Mouse (Mus musculus) liver, embryonic 12.5 days (tissue): Measurements from ENCODE around the gene Lonrf2. TPM values are rescaled to one million over a fixed set of nuclear protein-coding genes. Genes with fewer than 3 reads are reported as not detected.

Experiments
- ATAC-seq: fragments of 200-750 bp; cut with Nextera tagmentation; 2 replicates; pipeline ENCODE4 v1.8.0; 2017; ENCODE audit warnings: moderate number of reproducible peaks, mild to moderate bottlenecking, moderate library complexity
- H3K27ac ChIP-seq: fragments of 300-500 bp; sonication (generic); 2 replicates; pipeline ENCODE4 v1.5.1; 2016; ENCODE audit warnings: mild to moderate bottlenecking
- H3K27me3 ChIP-seq: fragments of 300-500 bp; sonication (generic); replicated peaks from 2 replicates; pipeline ENCODE4 v1.6.1; 2016; ENCODE audit warnings: mild to moderate bottlenecking, moderate library complexity
- H3K36me3 ChIP-seq: fragments of 300-500 bp; sonication (generic); 2 replicates; pipeline ENCODE4 v1.6.1; 2016; ENCODE audit warnings: mild to moderate bottlenecking, moderate library complexity
- H3K4me1 ChIP-seq: fragments of 300-500 bp; sonication (generic); 2 replicates; pipeline ENCODE4 v1.6.1; 2016
- H3K4me2 ChIP-seq: fragments of 300-500 bp; sonication (generic); 2 replicates; pipeline ENCODE4 v1.6.1; 2016; ENCODE audit warnings: mild to moderate bottlenecking, moderate library complexity
- H3K4me3 ChIP-seq: fragments of 300-500 bp; sonication (generic); 2 replicates; pipeline ENCODE4 v1.5.1; 2016; ENCODE audit warnings: mild to moderate bottlenecking, moderate library complexity
- H3K9ac ChIP-seq: fragments of 300-500 bp; sonication (generic); 2 replicates; pipeline ENCODE4 v1.6.1; 2016; ENCODE audit warnings: mild to moderate bottlenecking, moderate library complexity
- H3K9me3 ChIP-seq: fragments of 300-500 bp; sonication (generic); replicated peaks from 2 replicates; pipeline ENCODE4 v1.6.1; 2016; ENCODE audit warnings: mild to moderate bottlenecking, moderate library complexity
- WGBS: fragments of 180-500 bp; shearing (Covaris S2); methylation state at CpG from one replicate; pipeline ENCODE4 v1.1.7; 2016; ENCODE audit not compliant: insufficient replicate concordance; 5-methylcytosine and 5-hydroxymethylcytosine counted together
- polyA plus RNA-seq: library from polyadenylated mRNA; unstranded; fragments of >200 nt; fragmentation: Nextera tagmentation; extraction: Ambion mirVana; gene quantifications from 2 replicates; pipeline ENCODE4 v1.2.1, GENCODE M21; 2016

Lonrf2 gene
- polyA plus RNA-seq, 1 experiment from 2014 or later: 0.15 TPM

- 77% methylated on average over 9 of the region's 9 CpGs for WGBS
- H3K27me3 ChIP-seq: no peaks in the 10 kb centered on the region
- no peaks in the 10 kb centered on the region for H3K9me3 ChIP-seq
- no peaks in the 10 kb centered on the region for H3K36me3 ChIP-seq
- H3K27ac ChIP-seq: no peak overlapping the region
- H3K4me3 ChIP-seq: no peak overlapping the region
- ATAC-seq: no peak
- no peak overlapping the region for H3K4me2 ChIP-seq
- H3K9ac ChIP-seq: no peak overlapping the region
- H3K4me1 ChIP-seq: no peaks in the 10 kb centered on the region
Measured at GRCm38 (mm10) chr1:38860867-38861524, 24.5 kb upstream of the Lonrf2 start.

GRCm38 (mm10) chr1:38860207-38860606 is 23.7 kb upstream of the Lonrf2 start:
- no peak overlapping the region for H3K4me3 ChIP-seq
- no peak overlapping the region for H3K9ac ChIP-seq
- H3K9me3 ChIP-seq: no peaks in the 10 kb centered on the region
- no peak overlapping the region for H3K27ac ChIP-seq
- H3K4me2 ChIP-seq: no peak overlapping the region
- WGBS: 64% methylated on average over 5 of the region's 5 CpGs
- no peaks in the 10 kb centered on the region for H3K4me1 ChIP-seq
- H3K36me3 ChIP-seq: no peaks in the 10 kb centered on the region
- 0 out of 2 replicates have a peak, but pooled peaks cover 3% of the 10 kb centered on the region for H3K27me3 ChIP-seq
- no peak for ATAC-seq

- Histone ChIP-seq H3K9me3 (no peaks in the 10 kb centered on the region), H3K9ac (no peak overlapping the region), H3K4me2 (no peak overlapping the region), H3K4me1 (no peaks in the 10 kb centered on the region), H3K36me3 (no peaks in the 10 kb centered on the region), H3K27ac (no peak overlapping the region), H3K27me3 (0 out of 2 replicates have a peak, but pooled peaks cover 3% of the 10 kb centered on the region), H3K4me3 (no peak overlapping the region)
- 10% methylated on average over 3 of the region's 3 CpGs for WGBS
- no peak for ATAC-seq
Measured at GRCm38 (mm10) chr1:38856196-38856595, 19.7 kb upstream of the Lonrf2 start.

- 40% methylated on average over 2 of the region's 2 CpGs for WGBS
- Histone ChIP-seq H3K36me3 (no peaks in the 10 kb centered on the region), H3K4me3 (no peak overlapping the region), H3K27me3 (0 out of 2 replicates have a peak, but pooled peaks cover 3% of the 10 kb centered on the region), H3K9me3 (no peaks in the 10 kb centered on the region), H3K27ac (no peak overlapping the region), H3K4me2 (no peak overlapping the region), H3K4me1 (no peaks in the 10 kb centered on the region), H3K9ac (no peak overlapping the region)
- ATAC-seq: no peak
Measured at GRCm38 (mm10) chr1:38852250-38852649, 15.7 kb upstream of the Lonrf2 start.

- WGBS: 48% methylated on average over 2 of the region's 2 CpGs
- H3K9ac ChIP-seq: no peak overlapping the region
- no peak for ATAC-seq
Measured at GRCm38 (mm10) chr1:38850650-38851049, 14.1 kb upstream of the Lonrf2 start.

GRCm38 (mm10) chr1:38848451-38849289 is 12.2 kb upstream of the Lonrf2 start:
- Histone ChIP-seq H3K4me1 (no peaks in the 10 kb centered on the region), H3K36me3 (no peaks in the 10 kb centered on the region), H3K27ac (no peak overlapping the region), H3K4me3 (no peak overlapping the region), H3K9ac (no peak overlapping the region), H3K27me3 (no peaks in the 10 kb centered on the region), H3K4me2 (no peak overlapping the region), H3K9me3 (no peaks in the 10 kb centered on the region)
- WGBS: 78% methylated on average over 2 of the region's 2 CpGs
- ATAC-seq: no peak

More at GRCm38 (mm10) chr1:38850650-38851049, 14.1 kb upstream of the Lonrf2 start:
- Histone ChIP-seq H3K36me3 (no peaks in the 10 kb centered on the region), H3K27ac (no peak overlapping the region), H3K27me3 (0 out of 2 replicates have a peak, but pooled peaks cover 1% of the 10 kb centered on the region), H3K4me1 (no peaks in the 10 kb centered on the region), H3K4me3 (no peak overlapping the region), H3K4me2 (no peak overlapping the region), H3K9me3 (no peaks in the 10 kb centered on the region)

GRCm38 (mm10) chr1:38847975-38848374 is 11.5 kb upstream of the Lonrf2 start:
- no peaks in the 10 kb centered on the region for H3K9me3 ChIP-seq
- no peaks in the 10 kb centered on the region for H3K27me3 ChIP-seq
- H3K27ac ChIP-seq: no peak overlapping the region
- H3K4me1 ChIP-seq: no peaks in the 10 kb centered on the region
- H3K4me2 ChIP-seq: no peak overlapping the region
- 65% methylated on average over 11 of the region's 11 CpGs for WGBS
- no peaks in the 10 kb centered on the region for H3K36me3 ChIP-seq
- H3K9ac ChIP-seq: no peak overlapping the region
- no peak for ATAC-seq
- H3K4me3 ChIP-seq: no peak overlapping the region

- H3K9me3 ChIP-seq: no peaks in the 10 kb centered on the region
- H3K36me3 ChIP-seq: no peaks in the 10 kb centered on the region
- H3K9ac ChIP-seq: no peak overlapping the region
- H3K4me3 ChIP-seq: no peak overlapping the region
- peaks cover 5% of the 10 kb centered on the region; the same call in 1 of the 2 replicates for H3K27me3 ChIP-seq
- no peak for ATAC-seq
- H3K4me2 ChIP-seq: no peak overlapping the region
- H3K27ac ChIP-seq: no peak overlapping the region
- no peaks in the 10 kb centered on the region for H3K4me1 ChIP-seq
- WGBS: 61% methylated on average over 4 of the region's 4 CpGs
Measured at GRCm38 (mm10) chr1:38843275-38843674, 6.8 kb upstream of the Lonrf2 start.

- Histone ChIP-seq H3K36me3 (no peaks in the 10 kb centered on the region), H3K9me3 (no peaks in the 10 kb centered on the region), H3K4me2 (no peak overlapping the region), H3K4me1 (no peaks in the 10 kb centered on the region), H3K9ac (no peak overlapping the region), H3K27ac (no peak overlapping the region), H3K27me3 (peaks cover 8% of the 10 kb centered on the region; the same call in 1 of the 2 replicates), H3K4me3 (no peak overlapping the region)
- no peak for ATAC-seq
- 80% methylated on average over 1 of the region's 1 CpGs for WGBS
Measured at GRCm38 (mm10) chr1:38842861-38843260, 6.3 kb upstream of the Lonrf2 start.

- 31% methylated on average over 1 of the region's 1 CpGs for WGBS
- H3K9ac ChIP-seq: no peak overlapping the region
- no peaks in the 10 kb centered on the region for H3K36me3 ChIP-seq
- no peaks in the 10 kb centered on the region for H3K9me3 ChIP-seq
- H3K4me1 ChIP-seq: no peaks in the 10 kb centered on the region
- H3K4me3 ChIP-seq: no peak overlapping the region
- no peak overlapping the region for H3K27ac ChIP-seq
- H3K27me3 ChIP-seq: peaks cover 38% of the 10 kb centered on the region
- ATAC-seq: no peak
- no peak overlapping the region for H3K4me2 ChIP-seq
Measured at GRCm38 (mm10) chr1:38839944-38840343, 3.4 kb upstream of the Lonrf2 start.

GRCm38 (mm10) chr1:38835568-38836476 is 689 bp downstream of the Lonrf2 start:
- Histone ChIP-seq H3K4me3 (peak overlapping the region; percentile 49), H3K4me1 (no peaks in the 10 kb centered on the region), H3K27me3 (peaks cover 49% of the 10 kb centered on the region), H3K9me3 (no peaks in the 10 kb centered on the region), H3K36me3 (no peaks in the 10 kb centered on the region), H3K9ac (peak overlapping the region; percentile 46; the same call in 1 of the 2 replicates), H3K27ac (no peak overlapping the region), H3K4me2 (peak overlapping the region; percentile 69)
- WGBS: 4% methylated on average over 88 of the region's 103 CpGs
- ATAC-seq: no peak; the same call in 1 of the 2 replicates
